Mouse (Mus musculus): ENCODE measurements around the gene Paqr9. TPM values are rescaled to one million over a fixed set of nuclear protein-coding genes. Genes with fewer than 3 reads are reported as not detected.

Gene Paqr9
- total RNA-seq (2021), result 6.8 and 8.6 TPM in 2 replicates
- long read RNA-seq, full-length matches to known transcripts, result 162 of 162 reads
- long read RNA-seq, partial matches to known transcripts, result 0 of 162 reads
- long read RNA-seq, other reads (novel, unspliced or antisense), result 0 of 162 reads

GRCm38 (mm10) chr9:95559059-95559935, at the start of gene Paqr9:
Gene Paqr9, plus strand, starts transcription at chr9:95559657.
- DNase-seq, result peak; percentile 60

DNA sequence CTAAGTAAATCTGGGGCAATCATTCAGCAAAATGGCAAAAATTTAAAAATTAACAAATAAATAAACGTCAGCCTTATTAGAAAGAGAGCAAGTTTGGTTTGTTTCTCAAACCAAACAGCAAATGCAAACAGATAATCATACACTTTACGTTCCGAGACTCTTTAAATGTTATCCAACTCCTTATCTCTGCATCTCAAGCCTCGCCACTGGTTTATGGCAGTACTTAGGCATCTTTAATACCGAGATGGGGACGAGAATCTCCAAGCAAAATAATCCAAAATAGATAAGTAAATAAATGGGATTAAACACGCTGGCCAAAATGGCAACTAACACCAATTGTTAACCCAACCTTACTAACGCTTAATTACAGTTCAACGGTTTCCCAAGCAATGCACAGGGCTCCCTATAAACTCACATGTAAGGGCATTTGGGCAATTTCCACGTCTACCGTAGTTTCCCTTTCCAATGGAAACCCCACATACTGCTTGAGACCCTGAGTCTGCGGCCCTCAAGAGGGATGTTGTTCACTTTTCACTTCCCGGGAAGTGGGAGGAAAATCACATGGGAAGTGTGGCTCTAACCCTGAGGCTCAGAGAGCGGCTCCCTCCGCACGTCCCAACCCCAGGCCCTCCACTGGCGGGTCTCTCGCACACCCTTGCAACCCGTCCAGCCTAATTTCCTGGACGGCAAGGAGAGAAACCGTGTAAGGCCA, 48.6 kb upstream of the Paqr9 start:
- DNase-seq, result peak; percentile 16

GRCm38 (mm10) chr9:95511472-95512330, 47.8 kb upstream of the Paqr9 start, which contains the start of gene U2surp:
Gene U2surp, minus strand, starts transcription at chr9:95511996.
- peak; percentile 96 for DNase-seq

GRCm38 (mm10) chr9:95512331-95513030, 47.0 kb upstream of the Paqr9 start:
- no peak for DNase-seq

DNA sequence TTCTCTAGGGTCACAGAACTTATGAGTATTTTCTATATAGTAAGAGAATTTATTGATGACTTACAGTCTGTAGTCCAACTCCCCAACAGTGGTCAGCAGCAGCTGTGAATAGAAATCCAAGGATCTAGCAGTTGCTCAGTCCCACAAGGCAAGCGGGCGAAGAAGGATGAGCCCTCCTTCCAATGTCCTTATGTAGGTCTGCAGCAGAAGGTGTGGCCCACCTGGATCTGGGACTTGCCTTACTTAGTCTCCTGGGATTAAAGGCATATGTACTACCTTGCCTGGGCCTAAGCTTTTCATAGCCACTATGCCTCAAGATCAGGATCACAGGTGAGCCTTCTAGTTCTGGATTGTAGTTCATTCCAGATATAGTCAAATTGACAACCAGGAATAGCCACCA, 45.7 kb upstream of the Paqr9 start:
- DNase-seq, result no peak

DNA sequence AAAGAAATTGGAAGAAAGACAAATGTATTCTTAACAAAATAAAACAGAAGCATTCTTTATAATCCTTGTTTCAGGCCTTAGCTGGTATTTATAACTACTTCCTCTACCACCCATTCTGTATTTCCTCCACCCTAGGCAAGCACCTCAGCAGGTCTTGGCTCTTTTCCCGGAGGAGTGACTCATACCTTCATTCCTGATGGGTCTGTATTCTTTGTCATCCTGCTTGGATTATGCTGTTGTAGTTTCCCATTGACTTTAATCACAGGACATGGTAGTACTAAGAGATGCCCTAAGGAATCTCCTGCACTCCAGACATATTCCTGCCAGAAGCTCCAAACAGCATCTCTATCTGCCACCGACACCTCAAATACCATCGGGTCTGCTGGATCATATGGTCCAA, 45.1 kb upstream of the Paqr9 start:
- peak; percentile 18 for DNase-seq

DNA sequence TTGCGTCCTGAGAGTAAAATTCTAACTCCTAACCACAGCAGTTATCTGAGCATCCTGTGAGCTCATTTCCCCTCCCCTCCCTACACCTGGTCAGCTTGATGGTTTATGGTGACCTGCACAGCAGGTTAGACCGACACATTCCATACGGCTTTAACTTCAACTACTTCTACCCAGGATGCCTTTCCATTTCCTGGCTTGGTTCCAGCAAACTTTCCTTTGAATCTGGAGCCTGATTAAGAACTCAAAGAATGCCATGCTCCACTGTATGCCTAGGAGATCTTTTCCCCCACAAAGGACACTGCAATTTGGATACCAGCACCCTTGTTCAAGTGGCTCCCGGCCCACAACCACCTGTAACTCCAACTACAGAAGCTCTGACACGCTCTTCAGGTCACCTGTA, 38.9 kb upstream of the Paqr9 start:
- no peak for DNase-seq

DNA sequence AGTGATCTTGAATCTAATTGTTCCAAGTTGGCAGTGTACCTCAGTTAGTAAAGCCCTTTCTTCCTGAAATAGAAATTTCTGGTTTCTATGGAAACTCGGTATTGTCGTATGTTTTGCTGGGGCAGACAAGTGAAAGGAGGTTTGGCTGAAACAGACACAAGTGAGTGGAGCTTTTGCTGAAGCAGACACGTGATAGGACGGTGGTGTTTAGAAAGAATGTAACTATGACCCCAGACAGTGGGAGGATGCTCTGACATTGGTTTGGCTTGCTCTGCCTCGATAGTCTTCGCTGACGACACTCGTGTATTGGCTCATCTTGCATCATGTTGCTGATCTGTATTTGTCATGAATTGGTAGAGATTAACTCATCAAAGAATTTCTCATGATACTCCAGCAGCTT, 38.4 kb upstream of the Paqr9 start:
- no peak for DNase-seq

- DNase-seq, result no peak
These were observed 37.9 kb upstream of the Paqr9 start for GRCm38 (mm10) chr9:95521566-95521965.

- DNase-seq, result no peak
These were observed 36.9 kb upstream of the Paqr9 start for GRCm38 (mm10) chr9:95522561-95522960.

DNA sequence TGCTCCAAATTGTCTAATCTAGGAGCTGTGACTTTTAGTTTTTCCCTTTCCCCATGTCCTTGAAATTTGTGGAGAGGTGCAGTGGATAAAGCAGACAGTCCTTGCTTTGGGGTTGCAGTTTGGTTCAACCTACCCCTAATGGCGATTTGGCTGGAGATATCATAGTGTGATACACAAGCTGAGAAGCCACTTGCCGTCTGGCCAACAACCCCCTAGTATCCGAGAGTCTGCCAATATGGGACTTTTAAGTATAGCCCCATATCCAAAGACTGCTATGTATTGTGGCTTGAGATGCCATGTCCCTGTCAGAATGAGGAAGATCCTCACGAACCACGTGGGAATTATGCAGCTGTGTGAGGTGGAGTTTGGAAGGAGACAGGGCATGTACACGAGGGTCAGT, 34.1 kb upstream of the Paqr9 start:
- no peak for DNase-seq

DNA sequence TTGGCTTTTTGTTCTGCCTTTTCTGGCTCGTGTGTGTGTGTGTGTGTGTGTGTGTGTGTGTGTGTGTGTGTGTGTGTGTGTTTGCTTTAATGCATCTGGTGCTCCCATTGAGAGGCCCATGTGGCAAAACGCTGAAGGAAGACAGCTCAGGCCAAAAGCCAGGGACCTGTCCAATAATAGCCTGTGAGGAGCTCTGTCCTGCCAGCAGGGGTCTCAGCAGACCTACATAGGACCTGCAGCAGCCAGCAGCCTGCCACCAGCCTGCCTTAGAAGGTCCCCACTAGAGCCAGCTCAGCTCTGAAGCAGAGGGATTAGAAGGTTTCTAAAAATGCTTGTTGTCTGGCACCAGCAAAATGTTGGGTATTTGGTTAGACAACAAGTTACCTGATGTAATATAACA, 33.5 kb upstream of the Paqr9 start:
- DNase-seq, result peak; percentile 21

GRCm38 (mm10) chr9:95527676-95528075, 31.8 kb upstream of the Paqr9 start:
- no peak for DNase-seq

- DNase-seq, result no peak
These were observed 28.3 kb upstream of the Paqr9 start for GRCm38 (mm10) chr9:95531144-95531543.

DNA sequence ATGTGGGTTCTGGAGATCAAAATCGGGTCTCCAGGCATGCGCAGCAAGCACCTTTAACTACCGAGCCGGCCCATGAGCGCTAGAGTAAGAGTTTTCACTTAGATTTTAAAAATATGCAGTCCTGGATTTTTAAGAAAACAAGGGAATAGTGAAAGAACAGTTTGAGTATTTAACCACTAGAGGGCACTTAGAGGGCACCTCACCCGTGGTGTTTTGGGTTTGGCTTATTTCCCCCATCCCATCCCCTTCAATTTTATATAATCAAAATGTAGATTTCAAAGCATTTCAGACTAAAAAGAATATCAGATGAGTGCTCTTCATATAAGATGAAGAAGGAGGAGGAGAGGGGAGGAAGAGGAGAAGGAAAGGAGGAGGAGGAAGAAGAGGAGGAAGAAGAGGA, 25.6 kb upstream of the Paqr9 start:
- DNase-seq, result no peak

GRCm38 (mm10) chr9:95539176-95539800, 20.2 kb upstream of the Paqr9 start:
- DNase-seq, result no peak

GRCm38 (mm10) chr9:95540487-95540886, 19.0 kb upstream of the Paqr9 start:
- peak; percentile 76 for DNase-seq

GRCm38 (mm10) chr9:95541208-95541607, 18.2 kb upstream of the Paqr9 start:
- DNase-seq, result no peak

DNA sequence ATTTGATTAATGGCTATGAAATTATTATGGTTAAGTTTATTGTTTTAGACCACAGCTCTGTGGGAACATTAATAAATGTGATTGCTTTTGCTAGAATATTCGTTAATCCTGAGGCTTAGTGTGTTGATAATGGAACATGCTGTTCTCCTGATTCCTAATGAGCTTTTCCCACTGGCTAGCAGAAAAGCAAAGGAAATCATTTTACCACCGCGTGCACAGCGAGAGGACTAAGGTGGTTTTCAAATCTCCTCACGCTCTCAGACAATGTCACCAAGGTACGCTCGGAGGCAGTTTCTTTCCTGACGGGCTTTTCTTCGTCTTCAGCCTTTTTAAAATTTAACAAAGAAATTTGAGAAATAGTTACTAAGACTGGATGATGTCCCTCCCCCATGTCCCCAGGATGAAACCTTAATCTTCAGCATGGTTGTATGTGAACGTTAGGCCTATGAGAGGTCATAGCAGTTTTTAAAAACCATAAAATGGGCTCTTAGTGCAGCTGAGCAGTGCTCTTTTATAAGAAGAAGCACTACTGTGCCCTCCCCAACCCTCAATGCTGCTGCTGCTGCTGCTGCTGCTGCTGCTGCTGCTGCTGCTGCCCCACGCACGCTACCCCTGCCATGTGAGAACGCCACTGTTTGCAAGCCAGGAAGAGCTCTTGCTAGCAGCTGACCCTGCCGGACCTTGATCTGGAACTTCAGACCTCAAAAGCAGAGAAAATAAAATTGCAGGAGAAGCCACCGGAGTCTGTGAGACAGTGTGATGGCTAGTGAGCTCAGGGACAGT, 17.6 kb upstream of the Paqr9 start:
- DNase-seq, result no peak

- DNase-seq, result no peak
These were observed 17.0 kb upstream of the Paqr9 start for GRCm38 (mm10) chr9:95542475-95542874.

All from adrenal gland, postnatal 25 days (tissue).